Mouse (Mus musculus) right cerebral cortex, postnatal 14 days (tissue): ENCODE results near the gene Ak2.

Experiments
- DNase-seq: peaks from one replicate; pipeline ENCODE4 v3.0.0; 2022

Gene Ak2

DNA sequence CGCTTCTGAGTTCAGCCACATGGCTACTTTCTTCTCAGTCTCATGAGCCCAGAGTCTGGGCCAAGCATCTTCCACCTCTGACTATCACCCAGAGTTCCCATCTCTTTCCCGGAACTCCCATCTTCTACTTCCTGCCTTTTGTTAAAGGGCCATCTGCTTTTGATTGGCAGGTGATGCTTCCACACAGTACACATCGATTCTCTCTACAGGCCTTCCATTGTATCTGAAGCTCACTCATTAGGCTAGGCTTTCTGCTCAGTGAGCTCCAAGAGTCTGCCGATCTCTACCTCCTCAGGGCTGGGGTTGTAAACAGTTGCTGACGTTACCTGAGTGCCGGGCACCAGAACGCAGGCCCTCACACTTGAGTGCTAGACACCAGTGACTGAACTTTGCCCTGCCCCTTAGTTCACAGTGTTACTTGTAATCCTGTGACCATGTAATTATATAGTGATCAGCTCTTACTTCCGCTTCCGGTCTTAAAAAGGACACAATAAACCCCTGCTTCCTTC is at the start of gene Ak2:
Ak2 (plus strand) TSS at position 459 of the 509 bp plus-strand sequence.
- DNase-seq, result no peak

DNA sequence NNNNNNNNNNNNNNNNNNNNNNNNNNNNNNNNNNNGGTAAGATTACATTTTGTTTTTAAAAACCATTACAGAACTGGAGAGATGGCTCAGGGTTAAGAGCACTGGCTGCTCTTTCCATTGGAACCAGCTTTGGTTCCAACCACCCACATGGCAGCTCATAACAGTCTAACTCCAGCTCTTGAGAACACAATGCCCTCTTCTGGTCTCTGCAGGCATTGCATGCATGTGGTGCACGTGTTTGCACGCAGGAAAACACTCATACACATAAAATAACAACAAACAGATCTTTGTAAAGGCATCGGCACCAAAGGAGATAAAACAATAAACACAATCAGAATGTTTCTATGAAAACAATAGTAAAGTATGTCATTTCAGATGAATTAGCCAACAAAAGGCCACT is 49.4 kb upstream of the Ak2 start:
- no peak for DNase-seq

DNA sequence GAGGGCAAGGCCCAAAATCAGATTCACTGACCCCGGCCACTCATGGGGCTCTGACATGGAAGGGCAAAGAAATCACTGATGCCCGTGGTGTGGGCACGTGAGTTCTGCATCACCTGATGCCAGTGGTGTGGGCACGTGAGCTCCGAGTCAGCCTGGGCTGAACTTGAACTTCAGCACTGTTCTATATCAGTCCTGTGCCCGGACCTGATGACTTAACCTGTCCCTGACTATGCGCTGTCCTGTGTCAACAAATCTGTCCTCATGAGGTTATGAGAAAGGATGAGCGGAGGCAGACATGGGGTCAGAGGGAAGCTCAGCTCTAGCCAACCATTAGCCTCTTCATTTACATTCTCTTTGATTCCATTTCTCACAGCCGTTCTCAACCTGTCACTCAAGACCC is 45.0 kb upstream of the Ak2 start:
- DNase-seq, result no peak

DNA sequence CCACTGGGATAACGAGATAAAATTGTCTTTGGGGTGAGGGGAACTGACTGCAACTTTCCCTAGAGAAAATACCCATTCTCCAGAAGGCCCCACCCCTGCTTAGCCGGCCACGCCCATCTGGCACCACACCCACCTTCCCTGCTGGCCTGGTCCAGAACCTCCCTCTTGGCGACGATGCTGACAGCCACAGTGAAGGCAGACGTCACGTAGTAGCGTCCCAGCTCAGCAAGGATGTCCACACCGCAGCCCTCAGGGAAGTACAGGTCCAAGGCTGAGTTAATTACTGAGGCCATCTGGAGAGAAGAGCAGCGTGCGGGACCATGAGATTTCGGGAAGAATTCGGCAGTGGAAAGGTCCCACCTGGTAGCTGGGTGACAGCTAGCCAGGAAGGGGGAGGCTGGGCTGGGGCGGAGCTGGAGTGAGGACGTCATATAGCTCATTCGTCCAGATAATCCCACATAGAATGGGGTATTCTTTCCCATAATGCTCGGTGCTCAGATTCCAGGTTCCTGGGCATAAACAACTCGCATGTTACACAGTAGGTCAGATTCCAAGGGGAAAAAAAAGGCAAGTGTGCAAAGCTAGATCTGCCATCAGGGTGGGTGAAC is 44.3 kb upstream of the Ak2 start:
- DNase-seq, result no peak

DNA sequence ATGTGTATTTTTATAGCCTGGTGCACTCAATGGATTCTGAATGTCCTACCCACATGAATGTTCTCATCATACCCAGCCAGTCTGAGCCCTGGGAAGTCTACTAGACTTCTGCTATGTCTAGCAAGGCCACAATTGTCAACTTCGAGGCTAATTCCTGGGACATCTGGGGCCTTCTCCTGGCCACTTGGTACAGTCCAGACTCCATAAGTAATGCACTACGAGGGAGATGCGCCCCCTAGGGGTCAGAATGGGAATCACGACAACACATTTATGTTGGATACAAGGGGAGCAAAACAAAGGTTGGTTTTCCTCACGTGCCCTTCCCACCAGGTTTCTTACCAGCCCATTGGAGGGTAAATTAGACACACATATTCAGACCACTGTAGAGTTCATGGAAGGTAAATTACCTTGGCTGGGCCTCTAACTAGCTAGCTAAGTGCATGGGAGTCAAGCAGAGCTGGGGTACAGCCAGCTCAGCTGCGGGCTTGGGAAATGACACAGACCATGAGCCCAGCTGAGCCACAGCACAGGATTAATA is 43.6 kb upstream of the Ak2 start:
- peak; percentile 58 for DNase-seq

DNA sequence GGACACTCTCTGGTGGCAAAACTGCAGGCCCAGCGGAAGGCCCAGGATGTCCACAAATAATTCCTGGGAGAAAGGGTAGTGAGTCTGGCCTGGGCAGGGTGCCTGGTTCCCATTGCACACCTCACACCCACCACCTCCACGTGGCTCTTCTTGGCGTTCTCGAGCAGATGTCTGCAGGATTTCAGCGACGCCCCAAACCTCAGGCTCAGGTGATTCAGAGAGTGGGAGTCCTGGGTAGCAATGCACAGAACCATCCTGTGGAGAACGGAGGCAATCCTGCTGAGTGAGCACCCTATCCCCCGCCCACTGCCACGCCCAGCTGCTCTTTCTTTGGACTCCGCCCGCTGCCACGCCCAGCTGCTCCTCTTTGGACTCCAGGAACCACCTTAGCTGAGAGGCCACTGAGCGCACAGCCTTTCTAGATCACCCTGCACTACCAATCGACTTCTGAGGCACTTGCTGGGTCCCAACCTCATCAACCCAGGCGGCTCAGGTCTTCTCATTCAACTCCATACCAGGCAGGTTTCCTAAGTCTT is 42.2 kb upstream of the Ak2 start:
- DNase-seq, result no peak

DNA sequence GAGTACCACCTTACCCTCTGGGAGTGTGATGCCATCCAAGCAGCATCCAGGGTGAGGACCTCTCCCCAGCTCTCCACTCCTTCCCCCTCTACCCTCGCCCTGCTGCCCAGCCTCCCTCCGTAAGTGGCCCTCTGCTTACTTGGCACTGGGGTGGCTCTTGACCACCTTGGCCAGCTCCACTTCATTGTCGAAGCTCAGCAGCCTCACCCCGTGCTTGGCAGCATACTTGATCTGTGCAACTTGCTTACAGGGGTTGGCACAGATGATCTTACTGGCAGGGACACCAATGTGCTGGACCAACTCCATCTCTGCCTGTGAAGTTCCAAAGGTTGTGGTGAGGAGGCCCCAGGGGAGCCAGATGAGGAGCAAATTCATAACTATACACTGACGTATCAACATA is 41.3 kb upstream of the Ak2 start:
- no peak for DNase-seq

DNA sequence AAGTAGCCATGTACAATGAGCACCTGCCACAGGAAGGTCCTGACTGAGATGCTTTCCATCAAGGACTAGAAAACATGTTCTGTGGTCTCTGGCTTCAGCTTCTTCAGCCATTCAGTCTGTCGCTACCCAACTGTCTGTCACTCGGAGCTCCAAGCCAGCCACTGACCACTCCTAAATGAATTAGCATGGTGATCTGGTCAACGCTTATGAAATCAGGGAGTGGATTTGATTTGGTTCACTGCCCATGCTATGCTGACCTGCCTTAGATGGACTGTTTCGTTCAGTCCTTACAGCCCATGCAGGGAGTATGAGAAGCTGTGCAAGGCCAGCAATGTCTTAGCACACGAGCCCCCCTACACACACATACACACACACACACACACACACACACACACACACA is 37.9 kb upstream of the Ak2 start:
- no peak for DNase-seq

DNA sequence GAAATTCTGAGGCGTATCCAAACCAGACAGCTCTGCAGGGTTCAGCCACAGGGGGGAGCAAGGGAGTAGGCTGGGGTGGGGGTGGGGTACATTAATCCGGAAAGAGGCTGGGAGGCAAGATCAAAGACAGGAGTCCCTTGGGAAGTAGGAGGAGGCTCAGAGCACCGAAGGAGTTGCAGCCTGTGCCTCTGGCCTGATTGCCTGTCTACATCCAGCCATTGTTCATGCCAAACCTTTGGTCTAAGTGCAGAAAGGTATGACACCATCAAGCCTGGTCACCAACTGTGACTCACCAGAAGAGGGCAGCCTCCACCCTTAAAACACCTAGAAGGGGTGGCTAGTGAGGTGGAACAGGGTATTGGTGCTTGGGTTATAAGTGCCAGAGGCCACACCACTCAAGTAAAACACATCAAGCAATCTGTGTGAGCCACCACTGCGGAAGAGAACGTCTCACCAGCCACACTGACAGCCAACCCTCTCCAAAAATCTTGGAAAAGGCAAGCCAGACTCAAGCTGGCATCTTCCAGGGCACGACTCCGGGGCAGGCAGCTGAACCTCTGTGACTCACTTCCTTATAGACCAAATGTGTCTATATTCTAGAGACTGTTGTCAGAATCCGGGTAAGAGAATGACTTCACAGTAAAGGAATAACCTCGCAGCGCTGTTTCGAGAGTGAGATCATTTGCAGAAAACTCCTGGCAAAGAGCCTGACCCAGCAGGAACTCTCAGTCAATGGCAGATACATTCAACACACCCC is 34.4 kb upstream of the Ak2 start:
- no peak for DNase-seq

DNA sequence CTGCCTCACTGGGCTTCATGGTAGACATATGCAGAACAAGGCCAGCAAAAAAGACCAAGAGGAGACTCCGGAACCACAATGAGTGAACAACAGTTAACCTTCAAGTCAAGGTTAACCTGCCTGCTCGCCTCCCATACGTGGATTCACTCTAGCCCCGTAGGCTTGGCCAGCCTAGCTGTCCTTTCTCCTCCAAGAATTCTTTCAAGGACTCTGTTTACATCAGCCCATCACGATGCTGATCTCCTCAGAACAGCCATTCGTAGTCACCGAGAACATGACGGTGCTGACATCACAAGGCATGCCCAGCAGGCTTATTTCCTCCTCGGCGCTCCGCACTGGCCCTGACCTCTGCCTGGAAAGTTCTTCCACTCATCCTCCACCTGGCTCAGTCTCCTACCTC is 33.6 kb upstream of the Ak2 start:
- no peak for DNase-seq

DNA sequence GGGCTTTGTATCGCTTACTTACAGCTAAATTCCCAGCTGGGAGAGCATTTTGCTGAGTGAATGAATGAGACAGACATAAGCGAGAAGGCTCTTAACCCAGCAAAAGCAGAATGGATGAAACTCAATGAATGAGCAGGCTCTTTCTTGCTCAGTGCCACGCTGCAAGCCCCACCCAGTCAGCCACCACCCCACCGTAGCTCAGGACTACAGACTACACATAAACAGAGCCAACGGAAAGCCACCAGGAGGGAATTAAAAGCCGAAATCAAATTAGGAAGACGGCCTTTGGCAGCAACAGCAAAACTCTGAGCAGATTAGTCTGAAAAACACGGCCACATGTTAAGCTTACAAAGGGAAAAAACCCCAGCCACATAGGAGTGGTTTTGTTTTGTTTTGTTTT is 32.9 kb upstream of the Ak2 start:
- no peak for DNase-seq

DNA sequence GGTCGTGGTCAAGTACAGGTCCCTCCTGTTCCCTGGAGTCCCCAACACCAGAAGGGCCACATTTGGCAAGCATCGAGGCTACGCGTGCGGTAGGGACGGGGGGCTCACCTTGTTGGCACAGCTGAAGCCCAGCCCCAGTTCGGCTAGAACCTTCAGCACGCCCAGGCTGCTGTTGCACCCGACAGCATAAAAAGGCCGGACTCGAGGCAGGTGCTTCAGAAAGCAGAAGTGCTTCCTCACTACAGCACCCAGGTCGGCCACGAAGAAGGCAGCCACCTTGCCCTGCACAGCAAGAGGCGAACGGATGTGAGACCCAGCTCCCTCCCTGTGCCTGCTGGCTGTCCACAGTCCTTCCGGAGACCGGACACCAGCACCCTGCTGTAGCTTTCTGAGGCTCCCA is 32.1 kb upstream of the Ak2 start:
- DNase-seq, result no peak

DNA sequence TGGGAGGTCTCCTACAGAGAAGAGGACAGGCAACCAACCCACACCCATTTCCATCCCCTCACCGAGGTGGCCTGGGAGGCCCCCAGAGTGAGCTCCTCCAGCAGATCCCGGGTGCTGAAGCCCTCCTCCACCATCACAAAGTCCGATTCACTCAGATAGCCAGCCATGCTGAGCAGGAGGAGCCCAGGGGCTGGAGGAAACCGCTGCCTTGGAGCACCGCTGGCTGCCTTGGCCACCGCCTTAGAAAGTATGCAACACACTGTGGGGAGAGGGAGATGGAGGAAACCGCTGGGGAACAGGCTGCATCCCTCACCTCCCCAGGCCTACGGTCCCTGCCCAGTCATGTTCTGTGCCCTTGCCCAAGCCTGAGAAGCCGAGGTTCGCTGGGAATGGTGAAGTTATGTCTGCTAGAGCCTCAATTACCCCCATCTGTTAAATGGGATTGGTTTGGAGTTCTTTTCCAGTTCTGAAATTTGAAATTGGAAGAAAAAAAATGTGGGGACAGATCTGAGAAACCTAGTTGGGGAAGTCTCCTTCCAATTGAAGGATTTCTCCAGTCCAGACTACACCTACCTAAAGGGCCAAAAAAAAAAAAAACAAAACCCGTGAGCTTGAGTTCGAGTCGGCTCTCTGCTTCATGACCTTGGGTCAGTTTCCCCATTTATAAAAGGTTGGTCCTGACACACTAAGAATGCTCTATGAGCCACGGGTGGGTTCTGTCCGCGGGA is 30.3 kb upstream of the Ak2 start:
- no peak for DNase-seq

DNA sequence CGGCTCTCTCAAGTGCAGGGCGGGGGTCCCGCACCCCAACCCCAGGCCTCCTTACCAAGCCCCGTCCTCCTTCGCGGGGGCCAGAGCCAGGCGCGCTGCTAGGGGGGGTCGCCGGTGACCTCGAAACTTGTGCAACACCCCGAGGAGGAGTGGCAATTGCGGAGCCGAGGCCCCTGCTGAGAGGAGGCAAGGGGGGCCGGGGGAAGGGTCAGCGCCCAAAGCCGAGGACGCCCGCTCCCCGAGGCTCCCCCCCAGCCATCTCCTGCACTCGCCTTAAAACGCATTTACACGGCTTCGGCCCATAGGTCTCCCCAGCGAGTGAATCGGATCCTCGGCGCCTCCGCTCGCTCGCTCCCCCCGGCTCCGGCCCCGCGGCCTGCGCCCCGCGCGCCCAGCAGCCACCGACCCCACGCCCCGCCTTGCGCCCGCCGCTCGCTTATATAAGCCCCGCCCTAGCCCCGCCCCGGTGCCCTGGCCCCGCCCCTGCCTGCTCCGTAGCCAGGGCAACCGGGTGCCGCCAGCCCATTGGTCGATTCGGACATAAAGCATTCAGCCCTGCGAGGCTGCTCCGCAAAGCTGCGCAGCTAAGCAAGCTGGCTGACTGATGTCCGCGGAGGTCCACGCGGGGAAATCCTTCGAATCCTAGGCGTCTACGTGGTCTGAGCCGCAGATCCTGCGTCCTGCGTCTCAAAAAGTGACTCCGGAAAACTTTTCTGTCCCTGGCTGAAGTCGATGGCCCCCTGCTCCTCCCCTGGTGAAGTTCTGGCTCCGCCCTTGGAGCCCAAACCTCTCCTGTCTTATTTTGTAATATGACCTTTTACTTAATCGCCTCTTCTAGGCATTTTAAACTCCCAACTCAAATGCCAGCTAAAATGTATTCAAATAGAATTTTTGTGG is 29.5 kb upstream of the Ak2 start, which contains the start of gene Azin2:
Azin2 (minus strand) TSS at position 414 of the 897 bp plus-strand sequence.
- peak; percentile 96 for DNase-seq

DNA sequence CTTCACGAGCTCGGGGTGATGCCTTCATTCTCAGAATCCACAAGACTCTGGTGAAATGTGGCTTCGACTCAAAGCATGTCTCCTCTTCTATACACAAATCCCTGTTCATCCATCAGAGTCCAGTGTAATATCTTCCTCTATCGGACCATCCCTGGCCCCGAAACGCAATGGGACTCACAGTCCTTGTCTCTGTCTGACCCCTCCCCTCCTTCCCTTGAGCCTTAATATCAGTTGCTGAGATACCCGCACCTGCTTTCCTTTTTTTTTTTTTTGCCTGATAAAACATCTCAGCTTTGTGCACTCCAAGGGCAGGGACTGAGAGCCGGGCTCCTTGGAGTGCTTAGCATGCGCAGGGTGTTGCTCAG is 28.9 kb upstream of the Ak2 start:
- DNase-seq, result no peak

DNA sequence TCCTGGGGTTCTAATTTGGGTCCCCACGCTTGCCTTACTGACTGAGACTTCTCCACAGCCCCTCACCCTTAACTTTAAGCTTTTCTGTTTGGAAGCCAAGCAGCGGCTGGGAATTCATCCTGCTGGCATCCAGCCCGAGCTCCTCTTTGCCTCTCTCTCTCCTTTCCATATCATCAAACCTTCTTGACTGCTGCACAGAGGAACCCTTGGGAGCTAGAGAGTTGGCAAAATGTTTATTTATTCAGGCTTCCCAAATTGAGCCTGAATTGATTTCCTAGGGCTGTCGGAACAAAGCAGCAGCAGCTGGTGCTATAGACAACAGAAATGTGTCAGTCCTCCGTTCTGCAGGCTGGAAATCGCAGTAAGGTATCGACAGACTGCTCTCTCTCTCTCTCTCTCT is 25.0 kb upstream of the Ak2 start:
- DNase-seq, result peak; percentile 52

DNA sequence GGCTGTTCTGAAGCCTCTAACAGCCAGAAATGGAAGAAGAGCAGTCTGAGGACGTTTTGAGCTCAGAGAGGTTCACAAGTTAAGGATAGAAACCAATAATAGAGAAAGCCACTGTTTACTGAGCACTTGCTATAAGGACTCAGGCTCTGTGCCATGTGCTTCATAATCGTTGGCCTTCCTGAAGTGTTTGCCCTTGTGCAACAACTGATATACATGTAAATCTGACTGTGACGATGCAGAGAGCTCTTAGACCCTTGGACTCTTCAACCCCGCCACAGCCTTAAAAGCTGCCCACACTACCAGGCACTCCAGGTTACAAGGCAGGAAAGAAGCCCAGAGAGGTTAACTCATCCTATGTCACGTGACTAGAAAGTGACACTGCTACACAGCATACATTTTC is 22.7 kb upstream of the Ak2 start:
- DNase-seq, result no peak

DNA sequence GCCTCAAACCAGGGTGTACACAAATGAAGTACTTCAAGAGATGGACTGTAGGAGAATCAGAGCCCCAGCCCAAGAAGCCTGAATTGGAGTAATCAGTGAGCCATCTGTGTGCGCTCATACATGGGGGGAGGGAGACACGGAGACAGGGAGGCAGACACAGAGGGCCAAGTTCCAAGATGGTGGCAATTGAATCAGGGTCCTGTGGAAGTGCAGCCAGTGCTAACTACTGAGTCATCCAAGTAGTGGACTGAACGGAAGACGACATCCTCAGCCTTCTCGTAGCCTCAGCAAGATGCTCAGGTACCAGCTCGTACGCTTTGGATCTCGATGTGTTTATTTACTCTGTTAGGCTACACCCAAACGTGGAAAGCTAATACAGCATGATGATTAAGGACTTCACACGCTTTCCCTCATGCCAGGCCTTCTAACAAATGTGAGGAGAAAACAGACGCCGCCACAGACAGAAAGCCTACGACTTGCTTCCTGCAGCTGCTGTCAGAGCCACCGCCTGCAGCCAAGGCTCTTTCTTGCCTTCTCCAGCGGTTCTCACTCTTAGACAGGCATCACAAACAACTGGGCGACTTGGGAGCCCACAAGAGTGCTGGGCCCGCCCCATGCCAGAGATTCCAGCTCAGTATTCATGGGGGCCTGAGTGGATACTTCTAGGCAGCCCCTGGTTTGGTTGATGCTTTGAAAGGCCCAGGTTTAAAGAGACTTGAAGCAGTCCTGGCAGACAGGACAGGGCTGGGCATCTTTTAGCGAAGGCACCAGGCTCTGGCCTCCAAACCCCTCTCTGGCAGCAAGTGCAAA is 21.9 kb upstream of the Ak2 start:
- DNase-seq, result no peak

DNA sequence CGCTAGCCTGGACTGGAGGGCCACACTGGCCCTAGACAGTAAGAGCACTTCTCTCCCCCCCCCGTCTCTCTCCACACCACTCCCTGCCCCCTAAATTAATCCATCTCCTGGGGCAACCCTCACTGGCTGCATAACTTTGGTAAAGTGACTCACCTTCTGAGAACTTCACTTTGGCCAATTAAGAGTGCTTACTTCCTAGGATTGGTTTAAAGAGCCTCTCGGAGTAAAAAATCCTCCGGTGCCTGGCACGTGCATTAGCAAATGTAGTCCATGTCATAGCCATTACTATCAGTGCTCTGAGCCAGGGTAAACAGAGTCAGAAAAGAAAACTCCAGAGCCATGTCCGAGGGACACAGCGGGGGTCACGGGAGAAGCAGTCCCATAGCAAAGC is 21.3 kb upstream of the Ak2 start:
- no peak for DNase-seq

DNA sequence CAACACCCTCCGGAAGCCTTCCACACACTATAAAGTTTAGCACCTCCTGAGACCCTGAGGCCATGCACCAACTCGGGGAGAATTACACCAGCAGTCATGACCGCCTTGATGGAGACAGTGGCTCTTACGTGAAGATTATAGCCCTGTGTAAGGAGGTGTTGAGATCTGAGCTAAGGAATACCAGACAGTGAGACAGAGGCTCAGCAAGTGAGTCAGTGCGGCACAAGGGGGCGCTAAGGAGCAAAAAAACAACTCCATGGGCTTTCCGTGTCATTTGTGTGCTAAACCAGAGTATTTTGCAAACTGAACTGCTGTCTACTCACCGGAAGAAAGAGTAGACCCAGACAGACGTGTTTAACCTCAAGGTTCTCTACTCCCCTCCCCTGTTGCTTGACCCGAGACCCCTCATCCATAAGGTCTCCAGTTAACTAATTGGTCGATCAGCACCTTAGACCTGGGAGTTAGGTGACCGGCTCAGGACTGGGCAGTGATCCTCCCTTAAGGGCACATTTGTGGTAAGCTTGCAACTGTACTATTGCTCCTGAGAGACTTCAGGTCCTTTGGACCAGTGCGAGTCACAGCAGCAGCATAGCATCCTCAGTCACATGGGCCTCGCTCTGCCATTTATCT is 20.6 kb upstream of the Ak2 start:
- DNase-seq, result peak; percentile 85

DNA sequence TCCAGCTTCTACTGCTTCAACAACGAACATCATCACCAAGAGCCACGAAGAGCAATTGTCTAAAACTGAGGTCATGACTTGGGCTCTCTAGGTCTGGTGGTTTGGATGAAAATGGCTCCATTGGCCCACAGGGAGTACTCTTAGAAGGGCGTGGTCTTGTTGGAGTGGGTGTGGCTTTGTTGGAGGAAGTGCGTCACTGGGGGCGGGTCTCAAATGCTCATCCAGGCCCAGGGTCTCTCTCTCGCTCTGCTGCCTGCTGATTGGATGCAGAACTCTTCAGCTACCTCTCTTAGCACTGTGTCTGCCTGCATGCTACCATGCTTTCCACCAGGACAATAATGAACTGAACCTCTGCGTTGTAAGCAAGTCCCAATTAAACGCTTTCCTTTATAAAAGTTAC is 17.1 kb upstream of the Ak2 start:
- DNase-seq, result no peak
